Mouse (Mus musculus) fibroblast of lung, adult 2 months (primary cell): ENCODE data around the gene Smg6.

Source experiments
- DNase-seq: peaks from one replicate; pipeline ENCODE4 v3.0.0-alpha.2; 2011; ENCODE audit warnings: low read depth

Smg6 gene

GRCm38 (mm10) chr11:75213372-75214080 lies 287.9 kb downstream of the Smg6 start:
- DNase-seq: no peak
